Mouse (Mus musculus) testis, adult 2 months (tissue): ENCODE measurements around the gene Btbd18. TPM values are rescaled to one million over a fixed set of nuclear protein-coding genes. Genes with fewer than 3 reads are reported as not detected.
A peak's percentile ranks its signal among the peaks of the same experiment; 100 is the strongest.

Experiments used
- H3K27ac ChIP-seq: fragments of 200-500 bp; 2 replicates; pipeline ENCODE4 v1.5.1; 2012; ENCODE audit warnings: low read depth, low read length; ENCODE audit not compliant: control insufficient read depth, insufficient read depth
- H3K27me3 ChIP-seq: fragments of 200-500 bp; 2 replicates; pipeline ENCODE4 v1.6.1; 2012; ENCODE audit warnings: mild to moderate bottlenecking, low read length, moderate library complexity; ENCODE audit not compliant: control insufficient read depth, insufficient read depth
- H3K36me3 ChIP-seq: fragments of 200-500 bp; 2 replicates; pipeline ENCODE4 v1.6.1; 2012; ENCODE audit warnings: mild to moderate bottlenecking, low read length; ENCODE audit not compliant: control insufficient read depth, insufficient read depth
- H3K4me1 ChIP-seq: fragments of 200-500 bp; 2 replicates; pipeline ENCODE4 v1.6.1; 2012; ENCODE audit warnings: low read length; ENCODE audit not compliant: control insufficient read depth, insufficient read depth
- H3K4me3 ChIP-seq: fragments of 200-500 bp; 2 replicates; pipeline ENCODE4 v1.5.1; 2012; ENCODE audit warnings: low read depth, mild to moderate bottlenecking, low read length, moderate library complexity, mixed read lengths; ENCODE audit not compliant: control insufficient read depth
- CTCF ChIP-seq: fragments of 200-500 bp; IDR thresholded peaks from 2 replicates; pipeline ENCODE4 v1.5.1; 2012; ENCODE audit warnings: low read depth, mild to moderate bottlenecking, inconsistent platforms, low read length, moderate library complexity; ENCODE audit not compliant: control insufficient read depth, insufficient read depth, insufficient replicate concordance
- POLR2A ChIP-seq: fragments of 200-500 bp; IDR thresholded peaks from 2 replicates; pipeline ENCODE4 v1.6.1; 2012; ENCODE audit warnings: low read depth, mild to moderate bottlenecking, inconsistent platforms, low read length, moderate library complexity; ENCODE audit not compliant: control insufficient read depth
- polyA plus RNA-seq: library from polyadenylated mRNA; depleted of rRNA; stranded (reverse); fragments of >200 nt; gene quantifications from 2 replicates; pipeline ENCODE4 v1.2.3, GENCODE M21; 2012

Btbd18 gene
- polyA plus RNA-seq, 1 experiment, result 4.2 TPM

GRCm38 (mm10) chr2:84707523-84707922 is 48.6 kb downstream of the Btbd18 start:
- no peaks in the 10 kb centered on the region for H3K27me3 ChIP-seq
- no peak overlapping the region for H3K4me3 ChIP-seq
- H3K36me3 ChIP-seq, result peaks cover 4% of the 10 kb centered on the region
- TF ChIP-seq CTCF (no peak), POLR2A (no peak)
- no peaks in the 10 kb centered on the region for H3K4me1 ChIP-seq
- H3K27ac ChIP-seq, result no peak overlapping the region

GRCm38 (mm10) chr2:84711898-84712297 is 53.0 kb downstream of the Btbd18 start:
- H3K4me3 ChIP-seq, result no peak overlapping the region
- TF ChIP-seq POLR2A (no peak), CTCF (no peak)
- H3K27ac ChIP-seq, result no peak overlapping the region
- peaks cover 1% of the 10 kb centered on the region; the same call in 1 of the 2 replicates for H3K4me1 ChIP-seq
- H3K36me3 ChIP-seq, result peaks cover 4% of the 10 kb centered on the region
- no peaks in the 10 kb centered on the region for H3K27me3 ChIP-seq

- peak overlapping the region; percentile 86 for H3K4me3 ChIP-seq
- H3K36me3 ChIP-seq, result peaks cover 3% of the 10 kb centered on the region
- TF ChIP-seq POLR2A (no peak), CTCF (no peak)
- H3K4me1 ChIP-seq, result peaks cover 2% of the 10 kb centered on the region; the same call in 1 of the 2 replicates
- H3K27ac ChIP-seq, result peak overlapping the region; percentile 97
- H3K27me3 ChIP-seq, result no peaks in the 10 kb centered on the region
Observed at GRCm38 (mm10) chr2:84714422-84714810, 55.5 kb downstream of the Btbd18 start.

- peak within 1 kb of the TSS; percentile 86 for H3K4me3 ChIP-seq
- H3K27me3 ChIP-seq, result no peaks in the 10 kb centered on the region
- H3K27ac ChIP-seq, result peak within 1 kb of the TSS; percentile 99
- peak; percentile 83 for TF ChIP-seq POLR2A
- no peak for TF ChIP-seq CTCF
- peaks cover 3% of the 10 kb centered on the region for H3K36me3 ChIP-seq
- H3K4me1 ChIP-seq, result peaks cover 2% of the 10 kb centered on the region; the same call in 1 of the 2 replicates
Observed at GRCm38 (mm10) chr2:84714811-84715561, 56.1 kb downstream of the Btbd18 start, which contains the start of gene Zdhhc5. TSS of gene Zdhhc5 (minus strand) at chr2:84715180.

- Histone ChIP-seq H3K4me3 (peak overlapping the region; percentile 86), H3K36me3 (no peaks in the 10 kb centered on the region), H3K4me1 (peaks cover 2% of the 10 kb centered on the region; the same call in 1 of the 2 replicates), H3K27ac (peak overlapping the region; percentile 99), H3K27me3 (no peaks in the 10 kb centered on the region)
- TF ChIP-seq CTCF (no peak), POLR2A (0 out of 2 replicates have a peak, but pooled peaks have one; percentile 43)
Observed at GRCm38 (mm10) chr2:84715562-84716361, 56.9 kb downstream of the Btbd18 start.

- Histone ChIP-seq H3K4me1 (peaks cover 2% of the 10 kb centered on the region; the same call in 1 of the 2 replicates), H3K36me3 (no peaks in the 10 kb centered on the region), H3K4me3 (peak overlapping the region; percentile 86), H3K27ac (peak overlapping the region; percentile 99), H3K27me3 (no peaks in the 10 kb centered on the region)
- TF ChIP-seq POLR2A, result no peak
- TF ChIP-seq CTCF, result no peak
Observed at GRCm38 (mm10) chr2:84716423-84717355, 57.8 kb downstream of the Btbd18 start.
